Mouse (Mus musculus) cerebellum, postnatal 14 days (tissue): ENCODE measurements around the gene Aldoc.

Experiments used
- DNase-seq, 2 experiments: peaks; one replicate each; pipeline ENCODE4 v3.0.0; 2021; ENCODE audit warnings: mixed read lengths in 2 of 2

Aldoc gene

DNA sequence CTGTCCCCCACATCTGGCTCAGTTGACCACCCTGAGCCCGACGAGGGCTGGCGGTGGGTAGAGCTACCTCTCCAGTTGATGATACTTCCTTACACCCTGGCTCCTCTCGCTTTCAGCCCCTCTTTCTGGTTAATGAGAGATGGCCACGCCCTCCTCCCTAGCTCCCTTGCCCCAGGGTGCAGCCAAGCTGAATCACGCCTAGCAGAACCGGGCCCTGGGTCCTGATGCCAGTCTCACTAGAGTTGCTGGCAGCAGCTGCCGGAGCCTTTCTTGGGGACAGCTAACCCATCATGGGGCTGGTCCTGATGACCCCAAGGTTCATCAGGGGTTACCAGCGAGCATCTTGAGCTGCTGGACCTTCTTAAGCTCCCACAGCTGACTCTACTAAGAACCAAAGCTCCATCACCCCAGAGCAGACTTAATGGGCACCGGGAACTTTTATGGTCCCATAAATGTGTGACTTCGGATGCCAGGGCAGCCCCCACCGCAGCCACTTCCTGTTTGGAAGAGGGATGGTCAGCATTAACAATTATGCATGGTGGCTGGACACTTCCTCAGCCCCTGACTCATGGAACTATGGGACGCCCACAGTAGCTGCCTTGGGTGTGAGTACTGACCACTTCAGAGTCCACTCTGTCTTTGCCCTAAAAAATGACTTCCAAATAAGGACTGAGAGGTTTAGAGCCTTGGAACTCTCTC, 40.7 kb downstream of the Aldoc start:
- DNase-seq: no peak

GRCm38 (mm10) chr11:78364103-78364502, 41.3 kb downstream of the Aldoc start:
- no peak for DNase-seq

DNA sequence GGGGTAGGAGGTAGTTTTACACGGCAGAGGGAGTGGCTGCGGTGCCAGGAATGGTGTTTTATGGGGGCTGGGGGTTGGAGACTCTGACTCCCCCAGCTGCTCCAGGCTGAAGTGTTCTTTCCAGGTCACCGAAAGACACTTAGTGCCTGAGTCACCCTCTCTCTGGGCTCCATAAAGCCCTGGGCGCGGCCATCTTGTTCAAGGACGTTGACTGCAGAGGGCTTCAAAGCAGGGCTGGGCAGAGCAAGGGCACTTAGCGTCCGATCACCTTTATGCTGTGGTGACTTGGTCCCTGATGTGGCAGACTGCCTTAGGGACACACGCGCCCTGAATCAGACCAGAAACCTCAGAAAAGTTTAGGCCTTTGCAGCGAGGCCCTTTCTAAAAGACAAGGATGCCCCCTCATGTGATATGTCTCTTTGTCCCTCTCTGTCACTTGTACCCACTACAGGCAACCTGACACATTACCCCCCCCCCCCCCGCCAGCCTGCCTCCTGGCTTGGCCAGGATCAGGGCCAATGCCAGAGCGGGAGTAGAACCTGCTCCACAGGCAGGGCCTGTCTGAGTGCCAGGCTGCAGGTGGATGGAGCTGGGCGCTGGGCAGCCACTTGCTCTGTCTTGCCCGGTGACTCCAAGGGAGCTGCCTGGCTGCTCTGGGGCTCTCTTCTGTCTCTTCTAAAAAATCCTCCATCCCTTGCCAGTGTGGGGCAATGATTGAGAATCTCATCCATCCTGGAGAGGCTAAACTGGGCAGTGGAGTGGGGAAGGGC, 44.9 kb downstream of the Aldoc start:
- peak in 1 of 2 experiments; percentile 23 for DNase-seq

- DNase-seq: no peak
These were observed 47.6 kb downstream of the Aldoc start for GRCm38 (mm10) chr11:78370389-78370788.

DNA sequence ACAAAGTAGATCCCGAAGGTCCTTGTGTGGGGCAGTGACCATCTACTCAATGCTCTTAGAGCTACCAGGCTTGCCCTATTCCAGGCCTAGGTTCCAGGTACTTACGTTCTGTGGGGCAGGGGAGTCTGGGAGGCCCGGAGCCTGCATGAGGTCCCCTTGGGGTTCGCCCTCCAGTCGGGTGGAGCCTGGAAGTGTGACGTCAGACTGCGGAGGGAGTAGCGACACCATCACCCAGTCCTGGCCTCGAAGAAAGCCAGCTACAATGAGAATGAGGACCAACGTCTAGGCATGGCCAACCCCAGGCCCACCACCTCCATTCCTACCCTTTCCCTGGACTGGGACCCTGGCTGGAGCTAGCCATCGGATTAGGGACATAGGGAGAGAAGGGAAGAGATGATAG, 48.9 kb downstream of the Aldoc start:
- DNase-seq: no peak

DNA sequence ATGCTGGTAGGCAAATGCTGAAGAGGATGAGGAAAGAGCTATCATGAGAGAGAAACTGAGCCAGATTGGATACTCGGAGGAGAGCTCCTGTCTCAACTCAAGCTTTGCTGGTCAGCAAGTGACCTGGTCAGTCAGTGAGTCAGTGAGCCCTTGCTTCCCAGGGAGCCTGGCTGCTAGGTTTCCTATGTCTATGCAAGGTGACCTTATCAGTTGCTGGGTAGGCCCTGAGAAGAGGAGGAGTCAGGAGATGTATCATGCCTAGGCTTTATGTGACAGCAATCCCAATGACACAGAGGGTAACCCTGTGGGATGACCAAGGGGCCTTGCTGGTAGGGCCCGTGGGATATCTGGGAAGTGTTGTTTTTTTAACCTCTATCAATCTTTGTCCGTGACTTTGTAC, 49.4 kb downstream of the Aldoc start:
- DNase-seq: no peak

GRCm38 (mm10) chr11:78372610-78373009, 49.8 kb downstream of the Aldoc start:
- no peak for DNase-seq

DNA sequence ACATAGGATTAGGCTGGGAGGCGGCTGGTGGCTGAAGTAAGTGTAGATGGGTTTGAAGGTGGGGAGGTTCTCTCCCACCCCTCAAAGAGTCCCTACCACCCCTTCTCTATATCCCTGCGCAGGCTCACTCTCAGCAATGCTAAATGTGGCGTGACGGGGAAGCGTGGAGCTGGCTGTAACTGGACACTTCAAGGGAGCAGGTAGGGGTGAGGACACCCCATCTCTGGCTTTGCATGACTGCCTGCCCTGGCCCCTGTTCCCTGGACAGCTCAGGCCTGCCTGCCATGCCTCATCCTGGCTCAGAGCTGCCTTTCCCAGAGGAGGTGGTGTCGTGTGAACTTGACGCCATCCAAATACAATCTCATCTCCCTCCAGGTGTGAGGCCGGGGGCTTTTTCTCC, 51.4 kb downstream of the Aldoc start:
- no peak for DNase-seq
